Mouse (Mus musculus): Measurements from ENCODE around the gene Cyth2. TPM values are rescaled to one million over a fixed set of nuclear protein-coding genes. Genes with fewer than 3 reads are reported as not detected.

The Cyth2 gene
- total RNA-seq, 2 experiments from 2014 or later, result 180 to 184 TPM

GRCm38 (mm10) chr7:45815323-45815983 lies 1.1 kb upstream of the Cyth2 start:
- DNase-seq (ENCODE audit: low spot score in 2 of 2), result no peak

- DNase-seq (ENCODE audit: low spot score in 2 of 2), result no peak
Observed at GRCm38 (mm10) chr7:45814841-45815240, 460 bp upstream of the Cyth2 start.

- no peak for DNase-seq (ENCODE audit: low spot score in 2 of 2)
Observed at GRCm38 (mm10) chr7:45812921-45813320, 1.5 kb downstream of the Cyth2 start.

- DNase-seq (ENCODE audit: low spot score in 2 of 2), result peak in 1 of 2 experiments; percentile 14
Observed at GRCm38 (mm10) chr7:45809276-45810075, 4.9 kb downstream of the Cyth2 start.

- no peak for DNase-seq (ENCODE audit: low spot score in 2 of 2)
Observed at GRCm38 (mm10) chr7:45808471-45808870, 5.9 kb downstream of the Cyth2 start.

GRCm38 (mm10) chr7:45805941-45806340 lies 8.4 kb downstream of the Cyth2 start:
- DNase-seq (ENCODE audit: low spot score in 2 of 2), result no peak

GRCm38 (mm10) chr7:45802551-45802950 lies 11.8 kb downstream of the Cyth2 start:
- no peak for DNase-seq (ENCODE audit: low spot score in 2 of 2)

- DNase-seq (ENCODE audit: low spot score in 2 of 2), result peak; percentile 96 to 97
Observed at GRCm38 (mm10) chr7:45801348-45801747, 13.0 kb downstream of the Cyth2 start.

GRCm38 (mm10) chr7:45800546-45801204 lies 13.7 kb downstream of the Cyth2 start:
- DNase-seq (ENCODE audit: low spot score in 2 of 2), result no peak

GRCm38 (mm10) chr7:45800001-45800400 lies 14.4 kb downstream of the Cyth2 start:
- DNase-seq (ENCODE audit: low spot score in 2 of 2), result no peak

- no peak for DNase-seq (ENCODE audit: low spot score in 2 of 2)
Observed at GRCm38 (mm10) chr7:45798931-45799330, 15.4 kb downstream of the Cyth2 start.

- DNase-seq (ENCODE audit: low spot score in 2 of 2), result no peak
Observed at GRCm38 (mm10) chr7:45798511-45798836, 15.9 kb downstream of the Cyth2 start.

- peak in 1 of 2 experiments; percentile 26 for DNase-seq (ENCODE audit: low spot score in 2 of 2)
Observed at GRCm38 (mm10) chr7:45797661-45798510, 16.5 kb downstream of the Cyth2 start.

GRCm38 (mm10) chr7:45796950-45797349 lies 17.4 kb downstream of the Cyth2 start:
- no peak for DNase-seq (ENCODE audit: low spot score in 2 of 2)

GRCm38 (mm10) chr7:45794971-45795370 lies 19.4 kb downstream of the Cyth2 start:
- peak in 1 of 2 experiments; percentile 23 for DNase-seq (ENCODE audit: low spot score in 2 of 2)

- peak in 1 of 2 experiments; percentile 11 for DNase-seq (ENCODE audit: low spot score in 2 of 2)
Observed at GRCm38 (mm10) chr7:45793969-45794585, 20.3 kb downstream of the Cyth2 start.

- peak in 1 of 2 experiments; percentile 12 for DNase-seq (ENCODE audit: low spot score in 2 of 2)
Observed at GRCm38 (mm10) chr7:45793240-45793639, 21.1 kb downstream of the Cyth2 start.

GRCm38 (mm10) chr7:45791756-45792490 lies 22.5 kb downstream of the Cyth2 start:
- peak in 1 of 2 experiments; percentile 21 for DNase-seq (ENCODE audit: low spot score in 2 of 2)

GRCm38 (mm10) chr7:45790721-45791120 lies 23.7 kb downstream of the Cyth2 start:
- DNase-seq (ENCODE audit: low spot score in 2 of 2), result no peak

GRCm38 (mm10) chr7:45787642-45788041 lies 26.7 kb downstream of the Cyth2 start:
- peak in 1 of 2 experiments; percentile 14 for DNase-seq (ENCODE audit: low spot score in 2 of 2)
